Mouse (Mus musculus): ENCODE measurements around the gene Lrrc37a. TPM values are rescaled to one million over a fixed set of nuclear protein-coding genes. Genes with fewer than 3 reads are reported as not detected.
A peak's percentile ranks its signal among the peaks of the same experiment; 100 is the strongest.
"Not testable (repeated sequence)": the region's sequence is repeated elsewhere in the genome, so short reads cannot be mapped to it uniquely, and the experiment has no call there.

The Lrrc37a gene
- 0.01 TPM in 1 of 2 replicates, not detected in the other for polyA plus RNA-seq (2012; rRNA removed)

DNA sequence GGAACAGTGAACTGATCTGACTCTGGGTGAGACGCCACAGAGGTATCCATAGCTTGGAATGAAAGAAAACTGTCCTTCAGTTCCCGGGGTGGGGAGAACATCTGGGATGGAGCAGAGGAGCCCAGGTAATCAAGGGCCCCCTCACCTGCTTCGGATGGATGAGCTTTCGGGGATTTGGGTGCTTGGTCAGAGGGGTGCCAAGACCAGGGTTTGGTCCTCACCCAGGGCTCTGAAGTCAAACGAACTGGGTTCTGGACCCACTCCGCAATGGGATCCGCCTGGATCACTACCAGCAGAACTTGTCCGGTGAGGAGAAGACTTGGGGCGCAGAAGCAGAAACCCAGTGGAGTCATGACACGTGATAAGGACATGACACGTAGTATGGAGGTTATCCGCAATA lies at the start of gene Lrrc37a:
Lrrc37a (minus strand) TSS at position 101 of the 400 bp plus-strand sequence.
- WGBS = 94% methylated on average over 12 of the region's 12 CpGs
- H3K4me1 ChIP-seq (replicated peaks; ENCODE audit: control insufficient read depth, insufficient read depth, low read length) = no peaks in the 10 kb centered on the region
- H3K27me3 ChIP-seq (ENCODE audit: control insufficient read depth, insufficient read depth, low read length) = no peaks in the 10 kb centered on the region
- H3K27ac ChIP-seq (ENCODE audit: control insufficient read depth, insufficient read depth, low read length) = no peak within 1 kb of the TSS
- DNase-seq = no peak
- H3K4me3 ChIP-seq (ENCODE audit: control insufficient read depth, insufficient read depth, low read length) = no peak within 1 kb of the TSS
- H3K36me3 ChIP-seq (ENCODE audit: control insufficient read depth, insufficient read depth, low read length) = no peaks in the 10 kb centered on the region
- no peak for TF ChIP-seq POLR2A (IDR thresholded peaks at IDR 0.05; ENCODE audit: control insufficient read depth, extremely low read depth, insufficient read depth, low read length, poor library complexity)
- no peak for TF ChIP-seq CTCF (IDR thresholded peaks at IDR 0.05; ENCODE audit: borderline replicate concordance, control insufficient read depth, extremely low read depth, insufficient read depth, low read length, poor library complexity)

DNA sequence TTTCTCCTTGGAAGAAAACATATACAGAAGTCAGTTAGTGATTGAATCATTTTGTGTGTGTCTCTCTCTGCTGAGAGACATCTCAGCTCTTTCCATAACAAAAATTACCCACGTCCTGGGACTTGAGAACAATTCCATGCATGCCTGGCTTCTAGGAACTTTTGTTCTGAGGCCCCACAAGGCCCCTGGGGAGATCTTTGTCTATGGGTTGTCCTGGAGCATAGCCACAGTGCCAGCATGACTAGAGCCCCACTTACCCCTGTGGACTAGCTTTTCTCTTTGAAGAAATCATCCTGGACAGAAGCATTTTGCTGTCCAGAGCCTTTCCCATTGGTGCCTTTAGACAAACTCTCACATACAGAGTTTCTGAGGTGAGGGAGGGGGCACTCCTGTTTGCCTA lies 30.6 kb upstream of the Lrrc37a start:
- not testable (repeated sequence) for H3K36me3 ChIP-seq (ENCODE audit: control insufficient read depth, insufficient read depth, low read length); DNase-seq; H3K4me3 ChIP-seq (ENCODE audit: control insufficient read depth, insufficient read depth, low read length); H3K27ac ChIP-seq (ENCODE audit: control insufficient read depth, insufficient read depth, low read length); H3K4me1 ChIP-seq (replicated peaks; ENCODE audit: control insufficient read depth, insufficient read depth, low read length); H3K27me3 ChIP-seq (ENCODE audit: control insufficient read depth, insufficient read depth, low read length)
- 56% methylated on average over 1 of the region's 1 CpGs for whole genome bisulfite sequencing

DNA sequence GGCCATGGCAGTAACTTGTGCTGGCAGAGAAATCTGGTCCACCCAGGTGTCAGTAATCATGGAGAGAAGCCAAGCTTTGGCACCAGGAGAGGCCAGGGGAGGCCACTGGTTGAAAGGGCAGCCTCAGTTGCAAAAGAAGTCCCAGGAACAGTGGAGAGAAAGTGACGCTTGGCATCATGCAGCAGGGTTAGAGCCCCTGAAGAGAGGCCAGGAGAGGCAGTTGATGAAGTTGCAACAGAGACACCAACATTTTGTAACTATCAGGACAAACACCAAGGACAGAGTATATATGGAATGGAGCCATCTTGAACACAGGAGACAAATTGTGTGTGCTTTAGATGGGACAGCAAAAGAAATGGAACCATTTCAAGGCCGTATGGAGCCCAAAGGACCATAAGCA lies 7.7 kb upstream of the Lrrc37a start:
- TF ChIP-seq CTCF (IDR thresholded peaks at IDR 0.05; ENCODE audit: borderline replicate concordance, control insufficient read depth, extremely low read depth, insufficient read depth, low read length, poor library complexity) (no peak), POLR2A (IDR thresholded peaks at IDR 0.05; ENCODE audit: control insufficient read depth, extremely low read depth, insufficient read depth, low read length, poor library complexity) (no peak)
- Histone ChIP-seq H3K4me3 (ENCODE audit: control insufficient read depth, insufficient read depth, low read length) (no peak overlapping the region), H3K36me3 (ENCODE audit: control insufficient read depth, insufficient read depth, low read length) (no peaks in the 10 kb centered on the region), H3K27me3 (ENCODE audit: control insufficient read depth, insufficient read depth, low read length) (no peaks in the 10 kb centered on the region), H3K27ac (ENCODE audit: control insufficient read depth, insufficient read depth, low read length) (no peak overlapping the region), H3K4me1 (replicated peaks; ENCODE audit: control insufficient read depth, insufficient read depth, low read length) (no peaks in the 10 kb centered on the region)
- 96% methylated on average over 2 of the region's 2 CpGs for WGBS
- DNase-seq = no peak

DNA sequence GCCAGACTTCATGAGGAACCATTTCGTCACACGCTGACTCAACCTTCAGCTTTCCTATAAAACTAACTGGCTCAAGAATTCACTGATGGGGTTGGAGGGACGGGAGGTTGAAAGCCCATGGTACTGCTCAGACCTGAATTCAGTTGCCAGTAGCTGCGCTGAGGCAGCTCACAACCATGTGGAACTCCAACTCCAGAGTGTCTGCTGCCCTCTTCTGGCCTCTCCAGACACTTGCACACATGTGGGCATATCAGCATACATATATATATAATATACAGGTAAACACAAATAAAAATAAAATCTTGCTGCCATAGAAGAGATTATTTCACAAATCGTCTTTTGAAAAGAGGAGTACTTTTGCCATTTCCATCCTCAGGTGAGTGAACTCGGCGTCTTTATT lies 40.0 kb downstream of the Lrrc37a start:
- DNase-seq = peak; percentile 8
- Histone ChIP-seq H3K27ac (ENCODE audit: control insufficient read depth, insufficient read depth, low read length) (no peak overlapping the region), H3K27me3 (ENCODE audit: control insufficient read depth, insufficient read depth, low read length) (no peaks in the 10 kb centered on the region), H3K4me1 (replicated peaks; ENCODE audit: control insufficient read depth, insufficient read depth, low read length) (no peaks in the 10 kb centered on the region), H3K36me3 (ENCODE audit: control insufficient read depth, insufficient read depth, low read length) (no peaks in the 10 kb centered on the region), H3K4me3 (ENCODE audit: control insufficient read depth, insufficient read depth, low read length) (no peak overlapping the region)
- no peak for TF ChIP-seq CTCF (IDR thresholded peaks at IDR 0.05; ENCODE audit: borderline replicate concordance, control insufficient read depth, extremely low read depth, insufficient read depth, low read length, poor library complexity)
- TF ChIP-seq POLR2A (IDR thresholded peaks at IDR 0.05; ENCODE audit: control insufficient read depth, extremely low read depth, insufficient read depth, low read length, poor library complexity) = no peak
- whole genome bisulfite sequencing = 89% methylated on average over 7 of the region's 7 CpGs

DNA sequence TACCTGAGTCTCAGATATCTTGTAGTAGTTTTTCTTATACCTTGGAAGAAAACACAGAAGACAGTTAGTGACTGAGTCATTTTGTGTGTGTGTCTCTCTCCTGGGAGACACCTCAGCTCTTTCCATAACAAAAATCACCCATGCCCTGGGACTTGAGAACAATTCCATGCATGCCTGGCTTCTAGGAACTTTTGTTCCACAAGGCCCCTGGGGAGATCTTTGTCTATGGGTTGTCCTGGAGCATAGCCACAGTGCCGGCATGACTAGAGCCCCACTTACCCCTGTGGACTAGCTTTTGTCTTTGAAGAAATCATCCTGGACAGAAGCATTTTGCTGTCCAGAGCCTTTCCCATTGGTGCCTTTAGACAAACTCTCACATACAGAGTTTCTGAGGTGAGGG lies 53.3 kb downstream of the Lrrc37a start:
- DNase-seq = not testable (repeated sequence)
- WGBS = 85% methylated on average over 1 of the region's 1 CpGs

DNA sequence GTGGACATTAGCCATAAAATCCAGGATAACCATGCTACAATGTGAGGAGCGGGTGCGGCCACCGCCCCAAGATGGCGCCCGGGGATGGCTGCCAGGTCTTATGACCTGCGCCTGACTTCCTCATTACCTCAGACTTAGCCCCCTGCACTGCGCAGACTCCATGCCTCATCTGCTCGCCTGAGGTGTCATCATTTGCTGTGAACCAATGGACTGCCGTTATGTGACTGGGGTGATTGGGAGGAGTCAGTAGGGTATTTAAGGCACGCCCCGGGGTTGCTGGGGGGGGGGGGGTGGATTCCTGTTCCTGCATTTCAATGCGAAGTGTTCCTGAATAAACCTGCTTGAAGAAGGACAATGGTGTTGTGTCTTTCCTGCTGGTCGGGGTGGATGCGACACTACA lies 54.7 kb downstream of the Lrrc37a start:
- not testable (repeated sequence) for H3K4me1 ChIP-seq (replicated peaks; ENCODE audit: control insufficient read depth, insufficient read depth, low read length); H3K4me3 ChIP-seq (ENCODE audit: control insufficient read depth, insufficient read depth, low read length); DNase-seq; H3K36me3 ChIP-seq (ENCODE audit: control insufficient read depth, insufficient read depth, low read length); H3K27ac ChIP-seq (ENCODE audit: control insufficient read depth, insufficient read depth, low read length); H3K27me3 ChIP-seq (ENCODE audit: control insufficient read depth, insufficient read depth, low read length)
- WGBS = 95% methylated on average over 14 of the region's 14 CpGs

More for the DNA sequence above, 53.3 kb downstream of the Lrrc37a start:
- H3K4me3 ChIP-seq (ENCODE audit: control insufficient read depth, insufficient read depth, low read length); H3K27me3 ChIP-seq (ENCODE audit: control insufficient read depth, insufficient read depth, low read length); H3K4me1 ChIP-seq (replicated peaks; ENCODE audit: control insufficient read depth, insufficient read depth, low read length); H3K27ac ChIP-seq (ENCODE audit: control insufficient read depth, insufficient read depth, low read length); H3K36me3 ChIP-seq (ENCODE audit: control insufficient read depth, insufficient read depth, low read length): not testable (repeated sequence)

DNA sequence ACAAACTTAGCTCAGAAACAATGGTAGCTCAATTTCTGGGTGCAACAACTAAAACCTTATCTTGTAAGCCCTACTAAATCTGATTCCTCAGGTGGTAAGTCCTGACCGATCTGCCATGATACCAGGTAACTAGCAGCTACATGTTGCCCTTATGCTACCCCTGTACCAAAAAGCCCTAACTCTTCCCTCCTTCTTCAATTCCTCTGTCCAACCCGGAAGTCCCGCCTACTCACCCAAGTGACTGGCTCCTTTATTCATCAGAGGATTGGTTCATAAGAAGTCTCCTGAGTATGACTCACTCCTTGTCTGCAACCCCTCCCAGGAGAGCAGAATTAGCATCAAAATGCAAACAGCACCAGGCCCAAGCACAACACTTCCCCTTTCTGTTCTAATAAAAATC lies 60.7 kb downstream of the Lrrc37a start:
- Histone ChIP-seq H3K36me3 (ENCODE audit: control insufficient read depth, insufficient read depth, low read length) (no peaks in the 10 kb centered on the region), H3K4me1 (replicated peaks; ENCODE audit: control insufficient read depth, insufficient read depth, low read length) (no peaks in the 10 kb centered on the region), H3K27ac (ENCODE audit: control insufficient read depth, insufficient read depth, low read length) (no peak overlapping the region), H3K4me3 (ENCODE audit: control insufficient read depth, insufficient read depth, low read length) (no peak overlapping the region), H3K27me3 (ENCODE audit: control insufficient read depth, insufficient read depth, low read length) (no peaks in the 10 kb centered on the region)
- TF ChIP-seq POLR2A (IDR thresholded peaks at IDR 0.05; ENCODE audit: control insufficient read depth, extremely low read depth, insufficient read depth, low read length, poor library complexity) (no peak), CTCF (IDR thresholded peaks at IDR 0.05; ENCODE audit: borderline replicate concordance, control insufficient read depth, extremely low read depth, insufficient read depth, low read length, poor library complexity) (no peak)
- no peak for DNase-seq
- 94% methylated on average over 3 of the region's 3 CpGs for WGBS
